Mouse (Mus musculus): ENCODE results near the gene Atp9a.

Atp9a gene

GRCm38 (mm10) chr2:168679381-168680199 lies 62.6 kb downstream of the Atp9a start:
- DNase-seq, result no peak

- no peak for DNase-seq
Observed at GRCm38 (mm10) chr2:168678662-168679294, 63.4 kb downstream of the Atp9a start.

GRCm38 (mm10) chr2:168677650-168678049 lies 64.6 kb downstream of the Atp9a start:
- no peak for DNase-seq

- DNase-seq, result no peak
Observed at GRCm38 (mm10) chr2:168671724-168672123, 70.5 kb downstream of the Atp9a start.

GRCm38 (mm10) chr2:168670241-168670640 lies 72.0 kb downstream of the Atp9a start:
- DNase-seq, result no peak

- no peak for DNase-seq
Observed at GRCm38 (mm10) chr2:168669762-168670161, 72.4 kb downstream of the Atp9a start.

GRCm38 (mm10) chr2:168667745-168668144 lies 74.5 kb downstream of the Atp9a start:
- DNase-seq, result no peak

GRCm38 (mm10) chr2:168665680-168666079 lies 76.5 kb downstream of the Atp9a start:
- DNase-seq, result no peak

- DNase-seq, result no peak
Observed at GRCm38 (mm10) chr2:168663716-168664115, 78.5 kb downstream of the Atp9a start.

- no peak for DNase-seq
Observed at GRCm38 (mm10) chr2:168663216-168663615, 79.0 kb downstream of the Atp9a start.

GRCm38 (mm10) chr2:168661802-168662201 lies 80.4 kb downstream of the Atp9a start:
- no peak for DNase-seq

- DNase-seq, result no peak
Observed at GRCm38 (mm10) chr2:168660344-168660743, 81.9 kb downstream of the Atp9a start.

GRCm38 (mm10) chr2:168658551-168658950 lies 83.7 kb downstream of the Atp9a start:
- DNase-seq, result no peak

- DNase-seq, result no peak
Observed at GRCm38 (mm10) chr2:168656569-168657308, 85.5 kb downstream of the Atp9a start.

GRCm38 (mm10) chr2:168654983-168655669 lies 87.1 kb downstream of the Atp9a start:
- no peak for DNase-seq

- DNase-seq, result no peak
Observed at GRCm38 (mm10) chr2:168654482-168654881, 87.7 kb downstream of the Atp9a start.

- DNase-seq, result no peak
Observed at GRCm38 (mm10) chr2:168651757-168652156, 90.5 kb downstream of the Atp9a start.

- no peak for DNase-seq
Observed at GRCm38 (mm10) chr2:168648171-168648570, 94.0 kb downstream of the Atp9a start.

GRCm38 (mm10) chr2:168644855-168645254 lies 97.4 kb downstream of the Atp9a start:
- DNase-seq, result no peak

GRCm38 (mm10) chr2:168643524-168644177 lies 98.6 kb downstream of the Atp9a start:
- no peak for DNase-seq

- no peak for DNase-seq
Observed at GRCm38 (mm10) chr2:168642187-168642586, 100.0 kb downstream of the Atp9a start.

- no peak for DNase-seq
Observed at GRCm38 (mm10) chr2:168640460-168640859, 101.7 kb downstream of the Atp9a start.
